Mouse (Mus musculus) heart, embryonic 10.5 days (tissue): ENCODE results near the gene Rhoh. TPM values are rescaled to one million over a fixed set of nuclear protein-coding genes. Genes with fewer than 3 reads are reported as not detected.

ENCODE experiments used
- DNase-seq: peaks from one replicate; pipeline ENCODE4 v3.0.0-alpha.2; 2017; ENCODE audit warnings: low spot score
- H3K27ac ChIP-seq: fragments of 300-500 bp; sonication (generic); 2 replicates; pipeline ENCODE4 v1.5.1; 2016; ENCODE audit warnings: mild to moderate bottlenecking
- H3K27me3 ChIP-seq: fragments of 300-500 bp; sonication (generic); 2 replicates; pipeline ENCODE4 v1.6.1; 2016; ENCODE audit warnings: mild to moderate bottlenecking; ENCODE audit not compliant: poor library complexity, insufficient read depth, severe bottlenecking
- H3K36me3 ChIP-seq: fragments of 300-500 bp; sonication (generic); 2 replicates; pipeline ENCODE4 v1.6.1; 2016; ENCODE audit warnings: mild to moderate bottlenecking, moderate library complexity
- H3K4me1 ChIP-seq: fragments of 300-500 bp; sonication (generic); 2 replicates; pipeline ENCODE4 v1.6.1; 2016; ENCODE audit warnings: mild to moderate bottlenecking
- H3K4me3 ChIP-seq: fragments of 300-500 bp; sonication (generic); 2 replicates; pipeline ENCODE4 v1.5.1; 2016; ENCODE audit warnings: mild to moderate bottlenecking, moderate library complexity
- H3K9me3 ChIP-seq: fragments of 300-500 bp; sonication (generic); 2 replicates; pipeline ENCODE4 v1.6.1; 2016; ENCODE audit warnings: mild to moderate bottlenecking, moderate library complexity
- WGBS: fragments of 180-500 bp; shearing (Covaris S2); methylation state at CpG from one replicate; pipeline ENCODE4 v1.1.7; 2016; 5-methylcytosine and 5-hydroxymethylcytosine counted together
- polyA plus RNA-seq: library from polyadenylated mRNA; unstranded; fragments of >200 nt; fragmentation: Nextera tagmentation; extraction: Ambion mirVana; gene quantifications from 2 replicates; pipeline ENCODE4 v1.2.1, GENCODE M21; 2016

Rhoh gene
- polyA plus RNA-seq, 1 experiment from 2014 or later, result 0.55 TPM

GRCm38 (mm10) chr5:65885699-65886443 lies 24.9 kb downstream of the Rhoh start:
- WGBS, result 72% methylated on average over 15 of the region's 15 CpGs
- no peak for DNase-seq
- no peak overlapping the region for H3K27ac ChIP-seq
- H3K4me1 ChIP-seq, result peaks cover 15% of the 10 kb centered on the region
- no peaks in the 10 kb centered on the region for H3K27me3 ChIP-seq
- no peak overlapping the region for H3K4me3 ChIP-seq
- H3K9me3 ChIP-seq, result no peaks in the 10 kb centered on the region
- no peaks in the 10 kb centered on the region for H3K36me3 ChIP-seq

DNA sequence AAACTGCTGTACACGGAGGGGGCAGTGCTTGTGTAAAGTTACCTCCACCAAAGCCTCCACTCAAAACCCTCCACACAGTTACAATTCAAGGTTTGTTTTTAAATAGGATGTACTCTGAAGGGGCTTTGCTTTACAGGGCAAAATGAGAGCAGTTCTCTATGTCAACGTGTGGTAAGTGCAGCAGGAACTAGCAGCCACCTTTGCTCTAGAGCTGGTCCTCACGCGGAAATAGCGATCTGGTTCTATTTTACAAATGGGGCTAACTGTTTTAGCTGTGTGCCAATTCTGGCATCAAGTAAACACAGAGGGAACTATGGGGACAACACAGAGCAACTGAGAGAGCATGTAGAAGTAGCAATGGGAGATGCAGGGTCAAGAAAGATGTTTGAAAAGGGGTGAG lies 27.1 kb downstream of the Rhoh start:
- peaks cover 15% of the 10 kb centered on the region for H3K4me1 ChIP-seq
- H3K4me3 ChIP-seq, result no peak overlapping the region
- H3K36me3 ChIP-seq, result no peaks in the 10 kb centered on the region
- 91% methylated on average over 5 of the region's 5 CpGs for WGBS
- no peaks in the 10 kb centered on the region for H3K27me3 ChIP-seq
- H3K9me3 ChIP-seq, result no peaks in the 10 kb centered on the region
- no peak for DNase-seq
- H3K27ac ChIP-seq, result peak overlapping the region; percentile 84

- H3K36me3 ChIP-seq, result no peaks in the 10 kb centered on the region
- 51% methylated on average over 5 of the region's 5 CpGs for WGBS
- H3K27me3 ChIP-seq, result no peaks in the 10 kb centered on the region
- peaks cover 15% of the 10 kb centered on the region for H3K4me1 ChIP-seq
- peak overlapping the region; percentile 84 for H3K27ac ChIP-seq
- no peaks in the 10 kb centered on the region for H3K9me3 ChIP-seq
- peak; percentile 83 for DNase-seq
- H3K4me3 ChIP-seq, result no peak overlapping the region
These were observed 28.0 kb downstream of the Rhoh start for GRCm38 (mm10) chr5:65888998-65889397.

- no peak for DNase-seq
- 82% methylated on average over 14 of the region's 14 CpGs for WGBS
- no peaks in the 10 kb centered on the region for H3K9me3 ChIP-seq
- peaks cover 28% of the 10 kb centered on the region for H3K4me1 ChIP-seq
- H3K36me3 ChIP-seq, result no peaks in the 10 kb centered on the region
- H3K4me3 ChIP-seq, result no peak overlapping the region
- no peaks in the 10 kb centered on the region for H3K27me3 ChIP-seq
- no peak overlapping the region; the same call in 1 of the 2 replicates for H3K27ac ChIP-seq
These were observed 30.3 kb downstream of the Rhoh start for GRCm38 (mm10) chr5:65891251-65891826.

DNA sequence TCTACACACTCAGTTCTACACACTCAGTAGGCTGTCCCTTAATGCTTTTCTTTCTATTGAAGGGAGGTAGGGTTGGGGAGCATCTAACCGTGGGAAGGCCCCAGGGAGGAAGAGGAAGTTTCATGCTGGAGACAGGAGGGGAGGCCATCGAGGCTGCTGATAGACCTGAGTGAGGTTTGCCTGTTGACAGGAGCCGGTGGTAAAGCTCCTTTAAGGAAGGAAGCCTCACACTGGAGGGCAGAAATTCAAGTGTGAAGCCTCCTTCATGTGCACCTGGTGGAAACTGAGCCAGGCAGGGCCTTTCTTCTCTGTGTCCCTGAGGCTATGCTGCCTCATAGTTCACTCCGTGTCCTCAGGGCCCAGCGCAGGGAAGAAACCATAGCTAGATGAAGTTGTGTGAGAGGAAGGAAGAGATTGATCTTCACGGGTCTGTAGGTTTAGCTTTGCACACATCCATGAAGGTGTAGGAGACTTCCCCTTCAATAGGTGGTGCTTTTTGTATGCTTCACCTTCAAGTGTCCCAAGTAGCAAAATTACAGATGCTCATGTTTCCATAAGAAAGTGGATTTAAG lies 34.2 kb downstream of the Rhoh start:
- H3K27me3 ChIP-seq, result no peaks in the 10 kb centered on the region
- no peak overlapping the region for H3K4me3 ChIP-seq
- DNase-seq, result no peak
- peaks cover 17% of the 10 kb centered on the region for H3K4me1 ChIP-seq
- no peaks in the 10 kb centered on the region for H3K36me3 ChIP-seq
- H3K27ac ChIP-seq, result 0 out of 2 replicates have a peak overlapping the region, but pooled peaks have one; percentile 52
- 70% methylated on average over 6 of the region's 6 CpGs for WGBS
- no peaks in the 10 kb centered on the region for H3K9me3 ChIP-seq

GRCm38 (mm10) chr5:65895764-65896163 lies 34.8 kb downstream of the Rhoh start:
- H3K36me3 ChIP-seq, result no peaks in the 10 kb centered on the region
- 0 out of 2 replicates have a peak overlapping the region, but pooled peaks have one; percentile 10 for H3K27ac ChIP-seq
- no peaks in the 10 kb centered on the region for H3K27me3 ChIP-seq
- H3K4me3 ChIP-seq, result no peak overlapping the region
- peaks cover 17% of the 10 kb centered on the region for H3K4me1 ChIP-seq
- H3K9me3 ChIP-seq, result no peaks in the 10 kb centered on the region
- no peak for DNase-seq
- WGBS, result 53% methylated on average over 7 of the region's 7 CpGs

DNA sequence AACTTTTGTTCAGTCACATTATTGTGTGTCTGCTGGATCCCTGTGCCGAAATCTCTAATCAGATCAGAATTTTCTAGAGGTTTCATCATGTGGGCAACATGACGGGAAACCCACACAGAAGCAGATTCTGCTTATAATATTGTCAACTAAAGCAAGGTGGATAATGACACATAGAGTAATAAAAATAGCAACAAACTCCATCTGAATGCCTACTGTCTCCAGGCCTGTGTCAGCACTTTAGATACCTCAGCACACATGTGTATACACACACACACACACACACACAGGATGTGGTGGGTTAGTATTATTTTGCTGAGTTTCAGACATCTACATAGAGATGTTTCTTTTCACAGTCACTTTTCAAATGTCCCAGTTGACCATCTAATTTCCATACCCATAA lies 36.7 kb downstream of the Rhoh start:
- H3K9me3 ChIP-seq, result no peaks in the 10 kb centered on the region
- H3K27ac ChIP-seq, result no peak overlapping the region
- H3K36me3 ChIP-seq, result no peaks in the 10 kb centered on the region
- no peaks in the 10 kb centered on the region for H3K27me3 ChIP-seq
- DNase-seq, result no peak
- no peak overlapping the region for H3K4me3 ChIP-seq
- peaks cover 17% of the 10 kb centered on the region for H3K4me1 ChIP-seq
- WGBS, result 81% methylated on average over 2 of the region's 2 CpGs

DNA sequence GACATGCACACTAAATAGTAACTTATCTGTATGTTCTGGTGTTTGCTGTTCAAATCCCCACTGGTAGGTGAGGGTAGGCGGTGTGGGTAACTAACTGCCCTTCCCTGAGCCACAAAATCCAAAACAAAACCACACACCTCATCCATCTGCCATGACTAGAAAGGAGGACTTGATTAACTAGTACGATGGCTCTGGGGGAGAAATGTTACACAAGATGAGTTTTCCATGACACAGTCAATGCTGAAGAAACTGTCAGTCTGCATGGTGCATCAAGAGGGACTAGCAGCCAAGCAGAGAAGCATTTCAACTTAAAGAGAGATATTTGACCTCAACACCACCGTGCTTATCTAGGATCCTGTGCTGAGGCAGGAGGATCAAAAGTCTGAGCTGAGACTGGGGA lies 37.7 kb downstream of the Rhoh start:
- no peak for DNase-seq
- WGBS, result 73% methylated on average over 3 of the region's 3 CpGs
- Histone ChIP-seq H3K27me3 (no peaks in the 10 kb centered on the region), H3K27ac (no peak overlapping the region), H3K4me1 (peaks cover 17% of the 10 kb centered on the region), H3K9me3 (peaks cover 3% of the 10 kb centered on the region; the same call in 1 of the 2 replicates), H3K36me3 (peaks cover 6% of the 10 kb centered on the region; the same call in 1 of the 2 replicates), H3K4me3 (no peak overlapping the region)

- peaks cover 16% of the 10 kb centered on the region for H3K4me1 ChIP-seq
- H3K36me3 ChIP-seq, result peaks cover 9% of the 10 kb centered on the region
- no peaks in the 10 kb centered on the region for H3K27me3 ChIP-seq
- no peak for DNase-seq
- H3K4me3 ChIP-seq, result no peak overlapping the region
- H3K27ac ChIP-seq, result no peak overlapping the region
- peaks cover 9% of the 10 kb centered on the region for H3K9me3 ChIP-seq
- WGBS, result 85% methylated on average over 6 of the region's 6 CpGs
These were observed 39.1 kb downstream of the Rhoh start for GRCm38 (mm10) chr5:65900113-65900512.

DNA sequence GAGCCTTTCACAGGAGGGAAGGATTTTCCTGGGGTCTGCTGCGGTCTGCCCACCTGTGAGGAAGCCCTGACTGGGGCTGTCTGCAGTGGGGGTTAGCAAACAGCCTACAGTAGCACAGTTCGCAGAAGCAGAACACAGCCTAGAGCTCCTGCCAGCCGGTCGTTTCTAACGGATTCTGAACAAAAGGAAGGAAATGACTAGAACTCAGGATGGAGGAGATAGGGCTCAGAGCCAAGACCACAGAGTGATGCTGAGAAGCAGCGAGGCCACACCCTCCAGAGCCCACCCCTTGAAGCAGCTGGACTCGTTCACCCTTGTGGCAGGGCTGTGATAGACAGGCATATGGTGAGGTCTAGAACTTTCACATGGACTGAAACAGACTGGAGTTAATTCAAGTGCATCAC lies 39.9 kb downstream of the Rhoh start:
- H3K36me3 ChIP-seq, result peaks cover 9% of the 10 kb centered on the region
- no peaks in the 10 kb centered on the region for H3K27me3 ChIP-seq
- no peak overlapping the region for H3K4me3 ChIP-seq
- H3K9me3 ChIP-seq, result peaks cover 9% of the 10 kb centered on the region
- DNase-seq, result peak; percentile 82
- no peak overlapping the region; the same call in 1 of the 2 replicates for H3K27ac ChIP-seq
- peaks cover 9% of the 10 kb centered on the region for H3K4me1 ChIP-seq
- 59% methylated on average over 7 of the region's 7 CpGs for WGBS

DNA sequence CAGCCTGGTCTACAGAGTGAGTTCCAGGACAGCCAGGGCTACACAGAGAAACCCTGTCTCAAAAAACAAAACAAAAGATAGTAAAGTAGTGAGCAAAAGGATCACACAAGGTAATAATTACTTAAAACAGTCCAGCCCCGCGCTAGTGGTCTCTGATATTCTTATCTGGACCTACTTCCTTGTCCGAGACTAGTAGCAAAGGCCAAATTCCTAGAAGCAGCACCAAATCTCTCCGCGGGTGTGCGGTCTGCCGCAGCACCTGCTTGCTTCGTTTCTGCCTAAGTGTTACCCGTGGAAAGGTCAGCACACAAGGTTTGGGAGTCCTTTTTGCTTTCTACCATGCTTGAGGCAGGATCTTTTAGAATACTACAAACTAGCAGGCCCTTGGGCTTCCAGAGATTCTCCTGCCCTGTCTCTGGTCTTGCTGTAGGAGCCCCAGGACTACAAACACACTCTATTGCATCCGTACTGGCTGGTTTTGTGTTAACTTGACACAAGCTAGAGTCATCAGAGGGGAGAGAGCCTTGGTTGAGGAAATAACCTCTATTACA lies 40.9 kb downstream of the Rhoh start:
- 72% methylated on average over 10 of the region's 10 CpGs for WGBS
- Histone ChIP-seq H3K9me3 (peaks cover 9% of the 10 kb centered on the region), H3K36me3 (peaks cover 9% of the 10 kb centered on the region), H3K27me3 (no peaks in the 10 kb centered on the region), H3K4me1 (no peaks in the 10 kb centered on the region; the same call in 1 of the 2 replicates), H3K4me3 (no peak overlapping the region), H3K27ac (no peak overlapping the region)
- no peak for DNase-seq

DNA sequence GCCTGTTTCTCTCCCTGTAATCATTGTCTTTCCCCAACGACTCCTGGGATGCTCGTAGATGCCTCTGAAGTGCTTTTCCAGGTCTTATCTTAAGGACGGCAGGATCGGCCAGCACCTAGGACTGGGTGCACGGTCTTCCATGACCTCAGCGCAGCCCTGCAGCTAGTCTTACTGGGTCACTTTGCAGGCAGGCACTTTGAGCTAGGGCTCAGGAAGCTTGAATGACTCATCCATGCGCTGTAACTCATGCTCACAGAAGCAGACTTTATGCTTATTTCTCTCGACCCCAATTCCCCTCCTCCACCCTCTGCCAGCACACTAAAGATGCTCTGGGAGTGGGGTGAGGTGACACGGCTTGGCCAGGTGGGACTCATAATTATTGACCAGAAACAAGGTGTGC lies 41.8 kb downstream of the Rhoh start:
- H3K9me3 ChIP-seq, result peaks cover 9% of the 10 kb centered on the region
- no peak for DNase-seq
- H3K27me3 ChIP-seq, result no peaks in the 10 kb centered on the region
- peaks cover 9% of the 10 kb centered on the region for H3K36me3 ChIP-seq
- H3K27ac ChIP-seq, result no peak overlapping the region
- H3K4me3 ChIP-seq, result no peak overlapping the region
- H3K4me1 ChIP-seq, result no peaks in the 10 kb centered on the region; the same call in 1 of the 2 replicates
- 75% methylated on average over 9 of the region's 9 CpGs for WGBS

DNA sequence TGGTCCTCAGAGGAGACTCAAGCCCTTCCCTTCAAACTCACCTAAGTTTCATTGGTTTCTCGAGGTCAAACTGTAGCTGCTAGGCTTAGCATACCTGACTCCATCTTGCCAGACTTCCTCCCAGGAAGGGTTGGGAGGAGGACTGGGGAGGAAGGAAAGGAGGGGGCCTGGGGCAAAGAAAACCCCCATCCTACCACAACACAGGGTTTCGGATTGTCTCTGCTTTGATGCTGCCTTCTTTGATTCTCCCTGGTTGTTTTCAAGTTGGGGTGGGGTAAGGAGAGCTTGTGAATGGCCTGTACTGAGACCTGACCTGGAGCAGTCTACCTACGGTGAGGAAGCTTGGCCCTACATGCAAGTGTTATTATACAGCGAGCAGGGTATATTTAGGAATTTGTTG lies 43.5 kb downstream of the Rhoh start:
- Histone ChIP-seq H3K4me3 (no peak overlapping the region), H3K36me3 (peaks cover 9% of the 10 kb centered on the region), H3K27me3 (no peaks in the 10 kb centered on the region), H3K9me3 (peaks cover 9% of the 10 kb centered on the region), H3K27ac (no peak overlapping the region), H3K4me1 (no peaks in the 10 kb centered on the region; the same call in 1 of the 2 replicates)
- no peak for DNase-seq
- 83% methylated on average over 4 of the region's 4 CpGs for WGBS
